Mouse (Mus musculus): ENCODE data around the gene Mlana.

GRCm38 (mm10) chr19:29704436-29704835 lies 6.8 kb downstream of the Mlana start:
- no peak for TF ChIP-seq CTCF (IDR thresholded peaks at IDR 0.05; ENCODE audit: control insufficient read depth, insufficient read depth, insufficient replicate concordance, low read depth, low read length)
- TF ChIP-seq POLR2A (IDR thresholded peaks at IDR 0.05; ENCODE audit: control insufficient read depth, low read depth, low read length), result no peak

Measured in testis, adult 2 months (tissue).